Mouse (Mus musculus): ENCODE results near the gene Cryaa.

Cryaa gene

DNA sequence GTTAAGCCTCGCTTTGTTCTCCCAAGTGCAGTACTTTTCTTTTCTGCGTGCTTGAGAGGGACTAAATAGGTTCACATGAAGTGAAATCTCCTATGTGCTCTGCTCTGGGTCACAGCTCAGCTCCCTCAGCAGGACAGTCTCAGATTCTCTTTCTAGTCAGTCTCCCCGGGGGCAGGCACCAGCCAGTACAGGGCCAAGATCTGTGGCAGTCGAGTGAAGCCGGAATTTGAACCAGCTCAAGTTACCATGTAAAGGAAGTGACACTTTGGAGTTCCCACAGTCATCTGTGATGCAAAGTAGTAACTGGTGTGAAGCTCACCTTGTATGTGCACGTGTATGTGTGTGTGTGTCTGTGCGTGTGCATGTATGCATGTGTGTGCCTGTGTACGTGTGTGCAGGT, 32.8 kb downstream of the Cryaa start:
- DNase-seq (ENCODE audit: low spot score): no peak

DNA sequence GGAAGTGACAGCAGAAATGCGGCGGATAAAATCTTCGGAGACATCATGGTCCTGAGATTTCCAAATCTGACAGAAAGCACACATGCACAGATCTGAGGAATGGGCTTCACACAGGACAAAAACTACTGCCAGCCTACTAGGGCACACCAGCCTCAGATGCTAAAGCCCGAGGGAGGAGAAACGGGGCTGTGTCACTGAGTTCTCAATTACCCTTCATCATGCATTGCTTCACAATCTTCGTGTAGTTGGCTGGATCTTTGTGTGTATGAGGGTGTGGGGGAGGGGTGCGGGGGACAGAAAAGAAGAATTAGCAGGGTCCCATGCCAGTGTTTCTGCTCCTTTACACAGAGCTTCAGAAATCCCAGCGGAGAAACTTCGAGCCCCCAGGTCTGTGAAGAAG, 36.1 kb downstream of the Cryaa start:
- no peak for DNase-seq (ENCODE audit: low spot score)

DNA sequence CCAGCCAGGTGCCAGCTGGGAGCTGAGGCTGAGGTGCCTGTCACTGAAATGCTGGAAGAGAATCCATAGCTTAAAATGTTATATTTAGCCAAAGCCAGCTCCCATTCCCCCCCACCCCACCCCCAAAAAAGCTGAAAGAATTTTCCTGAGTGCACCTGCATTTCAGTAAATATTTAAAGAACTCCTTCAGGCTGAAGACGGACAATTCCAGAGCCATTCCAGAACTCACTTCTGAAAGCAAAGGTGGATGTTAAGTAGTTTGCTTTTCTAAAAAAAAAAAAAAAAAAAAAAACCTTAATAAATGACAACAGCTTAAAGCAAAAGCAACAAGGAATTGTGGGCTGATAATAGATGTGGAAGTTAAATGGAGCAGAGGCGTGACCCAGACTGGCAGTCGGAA, 36.5 kb downstream of the Cryaa start:
- no peak for DNase-seq (ENCODE audit: low spot score)

DNA sequence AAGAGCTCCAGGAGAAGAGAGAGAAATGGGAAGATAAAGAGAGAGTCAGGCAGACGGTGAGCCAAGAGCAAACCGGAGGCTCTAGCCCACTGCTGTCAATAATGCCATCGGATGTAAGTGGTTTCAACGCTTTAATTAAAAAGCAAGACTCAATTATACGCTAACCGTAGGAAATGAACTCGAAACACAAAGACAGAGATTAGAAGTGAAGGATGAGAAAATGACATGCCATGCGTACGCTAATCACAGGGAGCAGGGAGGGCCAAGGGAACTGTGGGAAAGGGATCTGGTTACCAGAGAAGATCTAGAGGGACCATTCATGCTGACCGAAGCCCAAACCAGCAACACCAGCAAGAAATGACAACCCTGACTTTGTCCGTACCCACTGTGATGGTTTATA, 37.4 kb downstream of the Cryaa start:
- no peak for DNase-seq (ENCODE audit: low spot score)

DNA sequence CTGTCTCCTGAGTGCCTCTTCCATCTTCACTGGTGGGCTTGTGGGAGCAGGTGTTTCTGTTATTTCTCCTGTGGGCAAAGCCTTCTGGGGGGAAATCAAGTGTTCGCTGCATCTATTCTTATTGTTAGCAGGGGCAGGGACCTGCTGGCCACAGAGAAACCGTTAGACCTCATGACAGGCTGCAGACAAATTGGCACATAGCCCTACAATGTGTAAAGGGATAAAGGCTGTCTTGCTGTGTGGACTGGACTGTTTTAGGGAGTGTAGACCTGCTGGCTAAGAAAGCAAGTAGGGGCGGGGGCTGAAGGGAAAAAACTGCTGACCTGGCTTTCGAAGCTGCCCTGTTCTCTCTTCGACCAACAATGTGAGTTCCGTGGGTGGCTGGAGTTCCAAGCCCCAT, 44.0 kb downstream of the Cryaa start:
- no peak for DNase-seq (ENCODE audit: low spot score)

DNA sequence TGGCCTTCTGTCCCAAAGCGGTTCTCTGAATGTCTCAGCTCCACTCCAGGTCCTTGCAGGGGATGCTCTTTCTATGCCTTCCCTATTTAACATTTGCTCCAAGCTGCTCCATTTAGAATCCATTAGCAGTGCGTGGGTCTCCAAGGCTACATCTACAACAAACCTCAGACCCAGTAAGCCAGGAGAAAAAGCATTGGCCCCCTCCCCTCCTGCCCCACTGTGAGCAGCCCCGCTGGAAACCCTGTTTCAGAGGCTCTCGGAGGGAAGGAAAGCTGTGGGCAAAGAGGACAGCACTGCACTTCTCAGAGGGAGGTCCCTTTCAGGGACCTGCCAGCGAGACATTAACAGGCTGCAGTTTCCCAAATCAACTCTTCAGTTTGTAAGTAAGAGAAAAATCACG, 47.8 kb downstream of the Cryaa start:
- no peak for DNase-seq (ENCODE audit: low spot score)

DNA sequence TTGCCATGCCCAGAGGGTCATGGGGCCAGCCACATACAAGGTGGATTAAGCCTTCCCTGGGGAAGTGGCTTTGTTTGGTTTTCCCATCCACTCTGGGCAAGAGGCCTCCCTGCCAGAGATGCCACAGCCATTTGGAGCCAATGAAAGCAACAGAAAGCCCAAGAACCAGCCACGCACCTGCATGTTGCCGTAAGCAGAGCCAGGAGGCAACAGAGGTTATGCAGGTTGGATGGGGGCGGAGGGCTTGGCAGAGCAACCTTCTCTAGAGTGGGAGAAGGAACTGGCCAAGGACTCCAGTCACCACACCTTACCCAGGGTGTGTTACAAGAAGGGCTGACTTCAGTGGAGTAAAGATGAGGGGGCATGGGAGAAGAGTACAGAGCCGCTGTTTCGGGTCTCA, 48.6 kb downstream of the Cryaa start:
- no peak for DNase-seq (ENCODE audit: low spot score)

DNA sequence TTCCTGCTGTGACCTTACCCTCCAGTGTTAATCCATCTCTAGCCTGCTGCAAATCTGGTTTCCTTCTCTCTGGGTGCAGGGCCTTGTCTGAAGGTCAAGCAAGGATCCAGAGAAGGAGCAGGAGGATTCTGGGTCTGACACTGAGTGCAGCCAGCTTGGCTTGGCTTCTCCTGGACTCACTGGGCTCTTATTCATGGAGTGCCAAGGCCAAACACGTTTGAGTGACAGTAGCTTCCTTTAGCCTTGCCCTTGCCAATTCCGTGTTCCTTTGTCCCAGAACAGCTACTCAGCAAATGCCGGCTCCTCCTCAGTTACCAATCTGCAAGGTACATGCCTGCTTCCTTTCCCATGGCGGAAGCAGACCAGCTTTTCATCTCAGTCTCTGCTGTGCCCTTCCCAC, 49.6 kb downstream of the Cryaa start:
- no peak for DNase-seq (ENCODE audit: low spot score)

DNA sequence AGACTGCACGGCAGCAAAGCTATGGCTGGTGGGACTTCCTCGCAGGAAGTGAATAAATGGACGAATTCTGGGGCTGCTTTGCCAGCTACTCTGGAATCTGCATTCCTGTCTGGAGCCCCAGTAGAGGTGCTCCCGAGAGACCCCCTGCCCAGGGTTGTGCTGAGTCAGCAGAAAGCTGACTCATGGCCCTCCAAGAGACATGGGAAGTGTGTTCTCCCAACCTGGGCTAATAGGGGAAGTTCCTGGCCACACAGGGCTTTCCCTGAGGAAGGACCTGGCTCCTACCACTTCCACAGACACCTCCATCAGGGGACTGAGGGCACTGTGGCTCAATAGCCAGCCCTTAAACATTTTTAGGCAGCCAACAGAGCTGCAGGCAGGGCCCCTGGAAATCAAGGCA, 50.4 kb downstream of the Cryaa start:
- no peak for DNase-seq (ENCODE audit: low spot score)

DNA sequence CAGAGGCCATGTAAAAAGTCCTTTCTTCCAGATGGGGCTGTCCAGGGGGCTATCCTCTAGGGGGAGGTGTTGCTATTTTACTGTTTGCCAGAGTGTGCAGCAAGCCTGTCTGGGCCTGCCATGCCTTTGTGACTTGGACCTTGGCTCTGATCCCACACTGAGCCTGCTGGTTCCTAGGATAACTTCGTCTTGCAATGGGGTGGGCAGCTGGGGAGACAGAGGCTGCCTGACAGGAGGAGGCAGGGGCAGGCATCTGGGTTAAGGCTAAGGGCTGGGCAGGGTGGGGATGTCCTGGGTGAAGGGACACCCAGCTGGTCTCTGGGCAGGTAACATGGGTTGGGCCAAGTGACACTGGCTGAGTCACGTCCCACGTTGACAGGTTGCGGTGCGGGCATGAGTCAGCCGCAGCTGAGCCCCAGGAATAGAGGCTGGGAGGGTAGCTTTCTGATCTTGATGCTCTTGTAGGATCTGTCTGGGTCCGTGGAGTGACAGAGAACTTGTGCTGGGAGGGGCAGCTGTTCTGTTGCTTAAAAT, 51.4 kb downstream of the Cryaa start:
- no peak for DNase-seq (ENCODE audit: low spot score)

DNA sequence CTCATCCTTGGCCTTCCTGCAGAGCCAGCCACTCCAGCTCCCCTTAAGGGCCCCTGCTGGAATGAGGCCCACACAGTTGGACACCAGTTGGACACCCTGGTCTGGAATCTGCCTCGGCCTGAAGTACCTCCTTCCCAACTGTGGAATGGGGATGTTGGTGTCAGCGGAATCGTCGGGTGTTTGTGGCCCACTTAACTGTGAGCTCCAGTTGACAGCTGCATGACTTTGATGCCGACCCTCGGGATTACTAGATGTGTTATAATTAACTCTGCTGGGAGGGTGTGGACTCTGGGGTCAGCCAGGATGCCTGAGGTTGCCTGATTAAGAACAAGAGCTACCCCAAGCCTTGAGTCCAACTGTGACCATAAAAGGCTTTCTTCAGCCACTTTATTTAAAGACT, 53.4 kb downstream of the Cryaa start:
- DNase-seq (ENCODE audit: low spot score): no peak
